Mouse (Mus musculus) adrenal gland (tissue): ENCODE results near the gene Gm42906.

Experiments used
- intact Hi-C: fragments of 180-260 bp; cut with DNase I; formaldehyde crosslinking; loops from one replicate; pipeline ENCODE4 v1.15.1; 2025

Gm42906 gene

DNA sequence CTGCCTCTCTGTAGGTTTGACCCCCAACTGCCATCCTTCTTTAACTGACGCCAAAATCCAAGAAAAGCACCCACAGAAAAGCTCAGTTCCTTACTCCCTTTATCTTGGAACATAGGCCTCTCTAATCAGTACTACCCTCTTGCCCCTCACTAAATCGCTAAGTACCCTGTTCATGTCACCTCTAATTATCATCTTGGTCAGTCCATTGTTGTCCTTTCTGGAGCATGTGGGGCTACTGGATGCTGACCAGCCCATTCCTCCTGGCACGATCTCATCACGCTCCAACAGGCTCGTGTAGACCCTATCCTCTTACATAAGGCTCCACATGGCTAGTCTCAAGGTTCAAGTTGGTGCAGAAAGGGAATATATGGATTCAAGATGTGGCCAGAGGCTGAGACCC, 191.6 kb downstream of the Gm42906 start:
- intact Hi-C loops, result no loop called here

DNA sequence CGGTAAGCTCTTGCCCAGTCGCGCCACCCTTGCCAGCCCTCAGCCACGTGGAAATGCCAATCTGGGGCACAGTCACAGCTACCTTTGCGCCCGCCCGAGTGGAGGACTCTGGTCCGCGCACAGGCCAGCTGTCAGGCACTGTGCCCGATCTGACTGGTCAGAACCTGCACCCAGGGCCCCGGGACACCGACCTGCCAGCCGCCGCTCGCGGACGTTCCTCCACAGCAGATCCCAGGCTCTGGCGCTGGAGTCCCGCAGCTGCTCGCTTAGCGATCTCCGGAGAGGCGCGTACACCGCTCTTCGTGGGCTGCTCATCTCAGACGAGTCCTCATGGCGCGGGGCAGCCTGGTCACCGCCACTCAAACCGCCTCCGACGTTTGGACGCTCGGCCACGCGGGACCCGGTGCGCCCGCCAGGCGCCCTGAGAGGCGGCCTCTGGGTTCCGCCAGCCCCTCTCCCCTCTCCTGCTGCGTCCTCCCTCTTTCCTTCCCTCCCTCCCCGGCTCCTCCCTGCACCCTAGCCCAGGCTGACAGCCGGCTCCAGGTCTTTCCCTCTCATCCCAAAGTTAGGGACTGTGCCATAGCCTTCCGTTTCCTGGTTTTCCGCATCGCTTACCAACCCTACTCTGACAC, 194.4 kb downstream of the Gm42906 start, which contains the start of gene Stard13:
Stard13 (minus strand) TSS at position 437 of the 632 bp plus-strand sequence.
- intact Hi-C loops, result no loop called here

DNA sequence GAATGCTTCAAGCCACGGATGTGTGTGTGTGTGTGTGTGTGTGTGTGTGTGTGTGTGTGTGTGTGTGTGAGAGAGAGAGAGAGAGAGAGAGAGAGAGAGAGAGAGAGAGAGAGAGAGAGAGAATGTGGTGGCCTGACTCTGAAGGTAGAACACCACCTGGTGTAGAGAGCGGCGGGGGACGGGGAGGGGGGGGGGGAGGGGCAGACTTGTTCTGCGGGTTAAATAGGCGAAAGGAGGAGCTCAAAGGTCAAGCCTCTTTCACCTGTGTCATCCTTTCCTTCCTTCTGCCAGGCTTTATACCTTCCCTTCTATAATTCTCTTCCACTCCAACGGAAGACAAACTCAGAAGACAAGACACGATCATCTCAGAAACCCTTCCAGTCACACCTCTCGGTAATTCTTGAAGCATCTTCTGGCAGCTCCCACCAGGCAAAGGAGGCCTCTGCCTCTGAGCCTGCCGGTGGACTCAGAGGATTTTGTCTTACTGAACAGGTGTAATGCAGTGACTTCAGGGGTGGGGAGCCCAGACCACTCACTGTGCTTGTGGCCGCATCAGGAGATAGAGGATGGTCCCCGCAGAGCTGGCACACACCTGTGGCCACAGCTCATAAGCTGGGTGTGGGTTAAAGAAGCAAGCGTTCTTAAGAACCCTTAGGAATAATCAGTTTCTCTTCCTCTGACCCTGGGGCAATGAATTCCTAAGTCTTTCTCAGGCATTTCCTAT, 195.2 kb downstream of the Gm42906 start:
- intact Hi-C loops, result no loop called here

DNA sequence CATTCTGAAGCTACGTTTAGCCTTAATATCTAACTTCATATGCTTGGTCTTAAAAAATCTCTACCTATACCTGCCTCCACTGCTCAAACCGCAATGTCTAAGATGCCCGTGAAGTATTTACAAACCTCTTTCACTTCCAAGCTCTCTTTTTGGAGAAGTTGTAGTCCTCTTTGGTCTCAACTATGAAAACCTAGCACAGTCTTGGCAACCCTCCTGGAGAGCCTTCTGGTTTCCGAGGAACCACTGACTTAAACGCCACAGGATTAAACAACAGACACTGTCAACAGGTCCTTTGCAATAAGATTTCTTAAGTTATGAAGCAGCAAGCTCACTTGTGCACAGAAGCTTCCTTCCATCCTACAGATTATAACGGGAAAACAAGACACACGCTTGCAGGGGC, 196.1 kb downstream of the Gm42906 start:
- intact Hi-C loops, result no loop called here

DNA sequence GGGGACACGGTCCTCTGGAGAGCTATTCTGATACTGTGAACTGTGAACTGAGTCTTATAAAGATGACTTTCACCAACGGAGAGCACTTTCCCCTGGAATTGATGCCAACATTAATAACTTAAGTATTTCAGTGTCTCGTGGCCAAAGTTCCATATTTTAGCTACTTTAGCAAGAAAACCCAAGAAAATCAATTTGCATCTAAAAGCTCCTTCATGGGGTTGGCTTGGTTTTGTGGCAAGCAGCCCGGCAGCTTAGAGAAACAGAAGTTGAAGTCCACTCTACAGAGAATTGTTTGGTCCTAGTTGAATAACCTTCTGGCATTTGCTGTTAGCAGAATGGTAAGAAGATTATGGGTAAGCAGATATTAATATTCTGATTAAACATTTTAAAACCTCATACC, 196.6 kb downstream of the Gm42906 start:
- intact Hi-C loops, result no loop called here

DNA sequence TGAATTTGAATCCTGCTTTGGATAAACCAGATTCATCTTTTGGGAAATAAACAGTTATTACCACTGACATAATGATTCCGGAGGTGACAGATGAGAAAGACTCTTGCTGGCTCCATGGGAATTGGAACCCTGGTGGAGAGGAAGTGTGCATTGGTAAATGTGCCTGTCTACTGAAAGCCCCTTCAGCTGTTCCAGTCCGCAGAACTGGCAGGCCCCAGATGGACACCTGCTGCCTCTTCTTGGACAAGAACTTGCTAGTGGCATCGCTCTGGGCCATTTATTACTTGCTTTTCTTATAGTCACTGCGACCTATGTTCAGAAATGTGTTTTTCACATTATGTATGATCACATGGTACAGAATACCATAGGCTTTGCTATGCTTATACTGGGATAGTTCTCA, 197.5 kb downstream of the Gm42906 start:
- intact Hi-C loops, result no loop called here

DNA sequence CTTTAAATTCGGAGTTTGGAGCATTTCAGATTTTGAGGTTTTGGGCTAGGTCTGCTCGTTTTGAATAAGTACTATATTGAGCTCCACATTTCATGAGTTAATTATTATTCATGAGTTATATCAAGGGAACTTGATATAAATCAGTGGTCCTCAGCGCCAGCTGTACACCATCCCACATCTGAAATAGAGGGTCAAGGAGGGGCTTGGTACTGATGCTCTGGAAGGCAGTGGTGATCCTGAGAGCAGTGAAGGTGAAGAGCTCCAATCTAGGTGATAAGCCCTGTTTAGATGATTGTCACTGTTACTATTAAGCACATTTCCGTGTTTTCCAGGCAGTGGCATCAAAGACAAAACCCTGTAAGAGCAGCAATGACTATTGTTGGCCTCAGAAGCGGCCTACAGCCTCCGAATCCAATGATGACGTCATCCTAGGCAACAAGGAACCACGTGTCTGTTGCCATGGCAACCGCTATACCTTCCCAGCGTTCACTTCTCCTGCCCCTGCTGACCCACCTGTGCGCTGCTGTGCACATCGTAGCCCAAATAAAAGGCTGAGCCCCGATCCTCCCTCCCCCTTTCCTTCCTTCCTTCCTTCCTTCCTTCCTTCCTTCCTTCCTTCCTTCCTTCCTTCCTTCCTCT, 199.5 kb downstream of the Gm42906 start:
- intact Hi-C loops, result no loop called here

DNA sequence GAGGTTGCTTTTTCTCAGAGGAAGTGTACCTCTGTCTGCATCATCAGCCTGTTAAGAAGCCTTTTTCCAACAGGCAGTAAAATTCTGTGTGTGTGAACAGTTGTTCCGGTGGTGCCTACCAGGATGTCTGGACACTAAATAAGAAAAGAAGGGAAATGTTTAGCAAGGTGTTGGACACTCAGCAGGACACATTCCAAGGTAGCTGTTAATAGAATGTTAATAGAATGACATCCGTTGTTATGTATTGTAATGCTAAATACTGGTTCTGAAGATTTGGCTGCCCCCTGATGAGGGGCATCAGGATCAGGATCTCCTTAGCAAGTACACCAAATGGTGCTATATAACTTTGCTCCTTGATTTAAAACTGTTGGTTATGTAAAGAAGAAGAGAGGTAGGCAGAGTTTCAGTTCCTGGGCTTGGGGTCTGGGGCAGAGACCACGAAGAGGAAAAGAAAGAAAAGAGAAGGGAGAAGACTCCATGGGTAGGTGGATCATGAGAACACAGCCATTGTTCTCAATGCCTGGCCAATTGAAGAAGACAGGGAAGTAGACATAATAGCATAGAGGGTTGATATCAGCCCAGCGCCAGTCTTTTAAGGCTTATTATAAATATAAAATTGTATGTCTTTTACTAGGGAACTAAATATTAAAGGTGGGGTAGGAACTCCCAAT, 204.1 kb downstream of the Gm42906 start:
- intact Hi-C loops, result no loop called here

DNA sequence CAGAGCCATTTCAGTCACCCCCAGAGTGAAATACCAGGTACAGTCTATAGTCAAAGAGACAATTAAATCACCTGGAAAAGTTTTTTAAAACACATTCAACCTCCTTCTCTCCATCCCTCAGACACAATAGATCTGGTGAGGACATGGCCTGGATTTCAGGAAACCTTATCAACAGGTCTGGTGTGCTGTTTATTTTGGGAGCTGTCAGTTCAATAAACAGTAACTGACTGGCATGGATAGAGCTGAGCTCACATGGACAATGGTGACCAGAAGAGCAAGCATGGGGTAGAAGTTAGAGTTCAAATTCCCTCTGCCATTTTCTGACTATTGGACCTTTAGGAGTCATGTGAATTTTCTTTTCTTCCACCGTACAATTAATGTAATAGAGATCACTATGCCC, 205.2 kb downstream of the Gm42906 start:
- intact Hi-C loops, result no loop called here

DNA sequence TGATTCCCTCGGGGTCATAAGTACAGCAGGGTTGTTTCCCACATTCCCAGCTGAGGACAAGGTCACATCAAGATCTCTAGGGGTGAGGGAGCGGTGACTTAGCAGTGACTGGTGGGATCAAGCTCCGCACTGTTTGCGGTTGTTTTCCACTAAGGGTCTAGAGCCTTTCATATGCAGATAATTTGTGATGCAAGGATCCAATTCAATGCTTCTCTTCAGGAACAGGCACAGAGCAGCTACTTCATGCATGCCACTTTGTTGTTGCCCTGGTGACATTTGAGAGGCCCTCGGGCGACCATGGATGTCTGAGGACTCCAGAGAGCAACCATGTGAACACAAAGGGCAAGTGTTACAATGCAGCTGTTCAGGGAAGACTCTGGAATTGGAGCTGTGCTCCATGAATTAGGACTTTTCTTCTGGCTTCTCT, 209.3 kb downstream of the Gm42906 start:
- intact Hi-C loops, result no loop called here

DNA sequence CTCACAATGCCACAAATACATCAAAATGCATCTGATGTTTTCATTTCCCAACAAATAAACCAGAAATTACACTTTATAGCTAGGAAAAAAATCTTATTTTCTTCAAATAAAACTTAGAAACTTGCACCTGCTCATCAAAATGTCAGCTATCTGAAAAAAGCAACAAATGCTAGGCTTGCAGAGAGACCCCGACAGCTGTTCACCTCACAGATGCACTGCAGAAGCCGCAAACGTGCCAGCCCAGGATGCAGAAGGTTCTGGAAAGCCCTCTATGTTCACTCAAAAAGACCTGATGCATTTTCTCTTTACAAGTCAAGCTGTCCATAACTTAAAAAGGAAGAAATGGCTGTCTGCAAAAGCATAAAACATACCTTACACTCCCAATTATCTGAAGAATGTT, 214.9 kb downstream of the Gm42906 start:
- intact Hi-C loops, result no loop called here

DNA sequence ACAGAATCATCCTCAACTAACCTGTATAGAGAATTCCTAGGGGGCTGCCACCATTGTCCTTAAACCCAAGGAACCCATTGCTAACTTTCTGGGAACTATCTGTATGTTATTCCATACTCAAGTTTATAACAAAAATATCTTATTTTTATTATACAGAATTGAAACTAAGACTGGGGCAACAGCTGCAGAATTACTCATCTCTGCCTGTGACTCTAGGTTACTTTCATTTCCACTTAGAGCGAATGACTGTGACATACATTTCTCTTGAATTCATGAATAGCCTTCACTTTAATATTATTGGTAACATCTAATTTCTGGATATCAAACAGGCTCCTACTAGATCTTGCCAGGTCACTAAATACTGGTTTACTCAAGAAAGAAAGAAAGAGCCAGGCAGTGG, 217.1 kb downstream of the Gm42906 start:
- intact Hi-C loops, result no loop called here

DNA sequence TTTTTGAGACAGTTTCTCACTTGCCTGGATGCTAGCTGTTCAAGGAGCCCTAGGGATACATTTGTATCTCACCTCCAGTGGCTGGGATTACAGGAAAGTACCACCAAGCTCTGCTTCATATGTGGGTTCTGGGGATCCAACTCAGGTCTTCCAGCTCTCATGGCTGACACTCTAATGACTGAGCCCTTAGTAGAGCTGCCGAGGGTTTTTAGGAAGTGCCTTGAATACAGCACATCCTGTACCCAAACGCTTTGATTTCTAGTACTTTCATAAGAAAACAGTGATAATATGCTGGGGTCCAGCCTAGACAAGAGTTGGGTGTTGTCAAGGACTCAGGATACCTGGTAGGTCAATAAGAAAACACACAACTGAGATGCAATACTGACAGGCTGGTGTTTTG, 217.9 kb downstream of the Gm42906 start:
- intact Hi-C loops, result no loop called here

DNA sequence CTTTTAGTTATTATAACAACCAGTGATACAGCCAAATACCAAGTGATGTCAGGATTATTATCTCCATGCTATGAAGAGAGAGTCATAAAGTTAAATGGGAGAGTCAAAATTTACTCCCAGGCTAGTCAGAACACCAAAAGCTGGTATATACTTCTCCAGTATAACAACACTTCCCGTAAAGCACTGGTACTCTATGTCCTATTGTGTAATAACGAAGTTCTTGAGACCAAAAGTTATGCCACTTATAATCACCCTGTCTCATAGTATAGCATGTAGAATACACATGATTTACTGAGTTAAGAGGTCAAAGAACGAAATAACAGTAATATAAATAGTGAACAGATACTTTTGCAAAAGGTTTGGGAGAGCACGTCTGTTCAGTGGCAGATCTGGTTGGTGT, 222.9 kb downstream of the Gm42906 start:
- intact Hi-C loops, result no loop called here

DNA sequence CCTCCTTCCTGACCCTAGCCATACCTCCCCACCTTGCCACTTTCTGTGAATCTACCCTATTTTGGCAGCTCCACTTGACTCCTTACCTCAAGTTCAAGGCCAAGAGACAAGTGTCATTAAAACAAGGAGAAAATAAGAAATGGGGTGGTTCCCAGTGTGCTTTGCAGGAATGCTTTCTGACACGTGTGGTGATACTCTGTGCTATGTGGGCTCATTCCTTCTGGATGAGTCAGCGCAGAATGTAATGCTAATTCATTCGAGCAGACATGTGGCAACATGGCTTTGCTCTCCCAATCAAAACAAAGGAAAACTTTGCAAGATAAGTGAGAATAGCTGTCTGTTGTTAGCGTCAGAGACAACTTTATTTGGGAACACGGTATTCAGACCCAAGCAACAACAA, 225.0 kb downstream of the Gm42906 start:
- intact Hi-C loops, result no loop called here

DNA sequence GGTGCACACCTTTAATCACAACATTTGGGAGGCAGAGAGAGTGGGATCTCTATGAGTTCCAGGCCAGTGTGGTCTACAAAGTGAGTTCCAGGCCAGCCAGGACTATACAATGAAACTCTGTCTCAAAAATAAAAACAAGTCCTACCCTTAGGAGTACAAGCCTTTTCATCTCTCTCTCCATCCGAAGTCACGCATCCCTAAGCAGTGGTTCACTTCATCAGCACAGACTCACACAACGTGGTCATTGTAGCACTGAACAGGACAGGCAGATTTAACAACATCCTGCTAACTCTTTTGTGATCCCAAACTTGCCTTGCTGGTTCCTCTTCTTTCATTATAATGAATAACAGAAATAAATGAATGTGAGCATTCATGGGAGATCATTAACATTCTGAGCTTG, 226.7 kb downstream of the Gm42906 start:
- intact Hi-C loops, result no loop called here

DNA sequence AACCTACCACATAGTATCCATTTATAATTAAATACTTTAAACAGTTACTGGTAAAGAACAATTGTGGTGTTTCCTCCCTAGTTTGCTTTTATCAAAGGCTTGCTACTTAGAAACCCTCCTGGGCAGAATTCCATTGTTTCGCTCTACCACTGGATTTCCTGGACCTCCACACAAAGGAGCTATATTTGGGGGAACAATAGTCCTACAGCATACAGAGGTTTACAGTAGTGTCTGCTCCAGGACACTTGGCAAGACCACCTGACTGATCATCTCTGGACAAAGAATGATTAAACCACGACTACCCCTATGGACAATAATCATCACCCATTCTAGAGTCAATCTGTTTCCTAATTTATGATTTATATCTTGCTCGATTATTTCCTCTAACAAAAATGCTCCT, 228.7 kb downstream of the Gm42906 start:
- intact Hi-C loops, result no loop called here

DNA sequence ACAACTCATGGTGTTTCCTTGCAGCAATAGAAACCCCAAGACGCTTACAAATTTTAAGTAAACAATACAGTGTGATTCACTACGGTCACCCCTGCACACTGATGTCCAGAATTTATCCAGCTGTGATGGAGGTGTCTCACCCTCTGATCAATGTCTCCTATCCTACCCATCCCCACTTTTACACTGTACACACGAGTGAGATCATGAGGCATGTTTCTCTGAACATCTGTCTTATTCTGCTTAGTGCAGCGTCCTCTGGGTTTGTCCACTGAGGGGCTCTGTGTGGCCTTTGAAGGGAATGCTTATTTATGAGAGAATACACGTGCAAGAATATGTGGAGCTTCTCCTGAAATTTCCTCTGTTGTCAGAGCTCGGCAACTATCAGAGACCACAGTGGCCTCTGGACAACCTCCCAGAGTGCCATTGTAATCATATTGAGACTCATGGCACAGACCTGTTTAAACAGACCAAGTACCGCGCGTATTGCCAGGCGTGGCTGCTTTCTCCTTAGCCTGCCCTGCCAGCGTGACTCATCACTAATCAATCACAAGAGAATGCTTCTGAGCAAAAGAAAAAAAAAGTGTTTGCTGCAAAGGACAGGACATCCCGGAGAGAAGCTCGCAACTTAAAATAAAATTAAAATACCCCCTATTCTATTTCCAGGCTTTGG, 231.2 kb downstream of the Gm42906 start:
- intact Hi-C loops, result no loop called here

DNA sequence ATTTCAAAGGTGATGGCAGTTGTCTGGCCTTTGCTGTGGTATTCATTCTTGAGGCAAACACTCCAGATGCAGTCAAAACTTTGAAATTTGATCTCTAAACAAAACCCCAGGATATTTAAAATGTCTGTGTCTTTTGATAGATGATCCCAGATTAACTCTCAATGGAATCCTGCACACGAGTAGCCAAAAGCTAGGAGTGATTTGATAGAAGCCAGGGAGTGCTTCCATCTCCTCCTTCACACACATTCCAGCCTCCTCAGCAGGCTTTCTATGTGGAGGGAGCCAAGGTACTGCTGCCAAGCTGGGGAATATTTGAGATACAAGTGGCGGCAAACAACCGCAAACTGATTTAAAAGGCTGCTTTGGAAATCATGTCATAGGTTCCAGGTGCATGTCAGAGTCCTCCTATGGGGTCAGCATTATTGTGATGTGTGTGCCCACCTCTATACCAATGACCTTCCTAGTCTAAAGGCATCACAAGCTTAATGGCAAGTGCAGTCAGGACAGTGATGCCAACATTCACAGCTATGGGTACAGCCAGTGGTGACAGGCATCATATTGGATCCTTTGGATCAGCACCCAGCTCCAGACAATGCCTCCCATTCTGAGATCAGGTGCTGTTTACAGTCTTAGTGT, 234.0 kb downstream of the Gm42906 start:
- intact Hi-C loops, result no loop called here

DNA sequence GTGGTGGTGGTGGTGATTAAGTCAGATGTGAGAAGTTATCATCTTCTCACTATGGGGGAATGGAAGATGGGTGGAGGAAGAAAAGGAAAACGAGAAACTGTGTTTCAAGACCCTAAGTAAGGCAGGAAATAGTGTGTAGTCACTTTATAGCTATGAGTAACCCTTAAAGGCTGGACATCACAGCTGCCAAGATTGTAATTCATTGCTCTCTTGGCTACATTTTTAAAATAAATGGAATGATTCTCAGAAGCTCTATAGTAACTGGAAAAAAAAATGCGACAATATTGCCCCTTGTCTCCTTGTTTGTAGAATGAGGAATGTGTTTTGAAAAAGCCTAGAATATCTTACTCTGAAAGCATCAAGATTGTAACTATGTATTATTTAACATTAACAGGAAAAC, 235.7 kb downstream of the Gm42906 start:
- intact Hi-C loops, result no loop called here

DNA sequence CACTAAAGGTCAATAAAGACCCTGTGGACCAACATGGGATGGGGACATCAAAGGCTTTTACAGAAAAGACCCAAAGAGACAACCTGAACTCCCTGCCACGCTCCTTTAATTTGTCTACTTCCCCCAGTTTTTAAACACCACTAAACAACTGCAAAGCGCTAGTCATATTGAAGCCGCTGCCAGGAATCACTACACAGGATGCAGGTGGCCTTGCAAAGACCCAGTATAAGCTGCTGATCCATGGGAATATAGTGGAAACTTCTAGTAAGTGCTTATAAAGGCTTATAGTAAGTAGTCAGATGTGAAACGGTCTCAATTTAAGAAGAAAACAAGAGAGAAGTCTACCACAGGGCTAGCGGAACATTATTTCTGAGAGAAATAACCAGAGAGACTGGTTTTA, 237.2 kb downstream of the Gm42906 start:
- intact Hi-C loops, result no loop called here
